Mouse (Mus musculus) CD4-positive, CD25-positive, alpha-beta regulatory T cell, adult 2 months (primary cell): ENCODE measurements around the gene Hoxd10.

Source experiments
- DNase-seq: peaks from one replicate; pipeline ENCODE4 v3.0.0-alpha.2; 2012; ENCODE audit warnings: low read depth, low spot score

Hoxd10 gene

GRCm38 (mm10) chr2:74695813-74696430 is 4.2 kb downstream of the Hoxd10 start:
- DNase-seq: no peak

- DNase-seq: no peak
Observed at GRCm38 (mm10) chr2:74696442-74697335, 5.0 kb downstream of the Hoxd10 start.

GRCm38 (mm10) chr2:74697567-74698121 is 5.9 kb downstream of the Hoxd10 start, which contains the start of gene Hoxd9:
Gene Hoxd9 (plus strand): TSS chr2:74697727.
- DNase-seq: peak; percentile 40

- DNase-seq: peak; percentile 23
Observed at GRCm38 (mm10) chr2:74698201-74699052, 6.7 kb downstream of the Hoxd10 start.

GRCm38 (mm10) chr2:74699053-74699430 is 7.3 kb downstream of the Hoxd10 start:
- no peak for DNase-seq

- no peak for DNase-seq
Observed at GRCm38 (mm10) chr2:74699664-74700545, 8.2 kb downstream of the Hoxd10 start.

GRCm38 (mm10) chr2:74700546-74701112 is 8.9 kb downstream of the Hoxd10 start:
- no peak for DNase-seq

- peak; percentile 81 for DNase-seq
Observed at GRCm38 (mm10) chr2:74701949-74702819, 10.5 kb downstream of the Hoxd10 start.

- no peak for DNase-seq
Observed at GRCm38 (mm10) chr2:74702820-74703219, 11.1 kb downstream of the Hoxd10 start.

- DNase-seq: no peak
Observed at GRCm38 (mm10) chr2:74703317-74703716, 11.6 kb downstream of the Hoxd10 start.

- DNase-seq: no peak
Observed at GRCm38 (mm10) chr2:74703720-74704392, 12.1 kb downstream of the Hoxd10 start.

GRCm38 (mm10) chr2:74704393-74704998 is 12.8 kb downstream of the Hoxd10 start, which contains the start of gene Hoxd8:
Gene Hoxd8 (plus strand): TSS chr2:74704615.
- no peak for DNase-seq

GRCm38 (mm10) chr2:74704999-74705466 is 13.3 kb downstream of the Hoxd10 start:
- DNase-seq: peak; percentile 37

- peak; percentile 38 for DNase-seq
Observed at GRCm38 (mm10) chr2:74705467-74706089, 13.9 kb downstream of the Hoxd10 start.

GRCm38 (mm10) chr2:74706393-74706960 is 14.8 kb downstream of the Hoxd10 start:
- DNase-seq: no peak

GRCm38 (mm10) chr2:74707599-74707998 is 15.9 kb downstream of the Hoxd10 start:
- DNase-seq: no peak

- DNase-seq: no peak
Observed at GRCm38 (mm10) chr2:74708676-74709075, 17.0 kb downstream of the Hoxd10 start.
